Mouse (Mus musculus) hindbrain, embryonic 15.5 days (tissue): ENCODE measurements around the gene Akirin2. TPM values are rescaled to one million over a fixed set of nuclear protein-coding genes. Genes with fewer than 3 reads are reported as not detected.
"Not testable (repeated sequence)": the region's sequence is repeated elsewhere in the genome, so short reads cannot be mapped to it uniquely, and the experiment has no call there.

Experiments used
- ATAC-seq: fragments of 200-750 bp; cut with Nextera tagmentation; 2 replicates; pipeline ENCODE4 v1.8.0; 2017; ENCODE audit warnings: low read depth, moderate number of reproducible peaks, moderate TSS enrichment; ENCODE audit not compliant: low FRiP score
- H3K27ac ChIP-seq: fragments of 300-500 bp; sonication (generic); replicated peaks from 2 replicates; pipeline ENCODE4 v1.5.1; 2015; ENCODE audit warnings: mild to moderate bottlenecking, inconsistent platforms
- H3K27me3 ChIP-seq: fragments of 300-500 bp; sonication (generic); 2 replicates; pipeline ENCODE4 v1.6.1; 2015; ENCODE audit warnings: control low read depth, inconsistent platforms
- H3K36me3 ChIP-seq: fragments of 300-500 bp; sonication (generic); 2 replicates; pipeline ENCODE4 v1.6.1; 2015; ENCODE audit warnings: control low read depth, inconsistent platforms
- H3K4me1 ChIP-seq: fragments of 300-500 bp; sonication (generic); replicated peaks from 2 replicates; pipeline ENCODE4 v1.6.1; 2015; ENCODE audit warnings: control low read depth, inconsistent platforms
- H3K4me2 ChIP-seq: fragments of 300-500 bp; sonication (generic); 2 replicates; pipeline ENCODE4 v1.6.1; 2015; ENCODE audit warnings: moderate library complexity, mild to moderate bottlenecking, inconsistent platforms
- H3K4me3 ChIP-seq: fragments of 300-500 bp; sonication (generic); 2 replicates; pipeline ENCODE4 v1.5.1; 2015; ENCODE audit warnings: mild to moderate bottlenecking, inconsistent platforms
- H3K9ac ChIP-seq: fragments of 300-500 bp; sonication (generic); 2 replicates; pipeline ENCODE4 v1.6.1; 2015; ENCODE audit warnings: inconsistent platforms
- H3K9me3 ChIP-seq: fragments of 300-500 bp; sonication (generic); 2 replicates; pipeline ENCODE4 v1.6.1; 2016; ENCODE audit warnings: control low read depth, inconsistent platforms
- WGBS: fragments of 180-500 bp; shearing (Covaris S2); methylation state at CpG from one replicate; pipeline ENCODE4 v1.1.7; 2015; 5-methylcytosine and 5-hydroxymethylcytosine counted together
- polyA plus RNA-seq: library from polyadenylated mRNA; unstranded; fragments of >200 nt; fragmentation: Nextera tagmentation; extraction: Ambion mirVana; gene quantifications from 2 replicates; pipeline ENCODE4 v1.2.1, GENCODE M21; 2015

Akirin2 gene
- polyA plus RNA-seq, 1 experiment from 2014 or later: 94.8 TPM

DNA sequence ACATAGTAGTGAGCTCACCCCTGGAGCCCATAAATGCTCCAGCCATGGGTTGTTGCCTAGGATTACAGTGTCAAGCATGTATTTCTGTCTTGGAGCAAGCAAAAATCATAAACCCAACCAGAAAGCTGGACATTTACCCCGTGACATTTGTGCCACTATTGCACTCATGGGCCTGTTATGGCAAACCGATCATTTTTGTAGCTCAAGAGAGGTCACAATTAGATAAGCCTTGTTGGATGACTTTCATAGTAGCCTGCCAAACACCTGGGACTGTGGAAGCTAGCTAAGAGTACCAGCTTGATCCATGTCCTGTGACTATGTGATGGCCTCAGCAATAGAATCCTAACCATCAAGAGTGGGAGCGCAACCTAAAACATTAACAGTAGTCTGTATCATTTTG, 4.9 kb downstream of the Akirin2 start:
- Histone ChIP-seq H3K36me3 (no peaks in the 10 kb centered on the region), H3K27ac (no peak overlapping the region), H3K27me3 (no peaks in the 10 kb centered on the region), H3K9me3 (no peaks in the 10 kb centered on the region), H3K4me2 (no peak overlapping the region), H3K9ac (no peak overlapping the region), H3K4me1 (peaks cover 54% of the 10 kb centered on the region), H3K4me3 (no peak overlapping the region)
- 90% methylated on average over 3 of the region's 3 CpGs for WGBS
- ATAC-seq: no peak

DNA sequence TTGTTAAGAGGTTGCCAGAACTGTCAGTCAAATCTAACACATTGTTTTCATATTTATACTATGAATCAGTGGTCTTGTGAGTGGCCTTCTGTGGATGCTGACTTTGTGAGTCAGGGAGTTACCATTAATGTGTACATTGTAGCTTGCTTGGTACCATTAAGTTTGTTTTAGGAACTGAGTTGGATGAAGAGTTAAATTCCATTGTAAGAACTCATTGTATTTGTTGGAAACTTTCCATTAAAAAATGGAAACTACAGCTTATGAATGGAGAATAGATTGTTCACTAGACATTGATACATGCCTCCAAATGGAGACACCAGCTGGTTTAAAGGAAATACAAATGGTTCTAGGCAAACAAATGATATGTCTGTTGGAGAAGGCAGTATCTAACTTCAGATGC, 5.4 kb downstream of the Akirin2 start:
- peaks cover 54% of the 10 kb centered on the region for H3K4me1 ChIP-seq
- no peaks in the 10 kb centered on the region for H3K9me3 ChIP-seq
- no peak overlapping the region for H3K4me2 ChIP-seq
- H3K4me3 ChIP-seq: no peak overlapping the region
- no peak overlapping the region for H3K9ac ChIP-seq
- ATAC-seq: no peak
- no peak overlapping the region for H3K27ac ChIP-seq
- H3K36me3 ChIP-seq: no peaks in the 10 kb centered on the region
- H3K27me3 ChIP-seq: no peaks in the 10 kb centered on the region

DNA sequence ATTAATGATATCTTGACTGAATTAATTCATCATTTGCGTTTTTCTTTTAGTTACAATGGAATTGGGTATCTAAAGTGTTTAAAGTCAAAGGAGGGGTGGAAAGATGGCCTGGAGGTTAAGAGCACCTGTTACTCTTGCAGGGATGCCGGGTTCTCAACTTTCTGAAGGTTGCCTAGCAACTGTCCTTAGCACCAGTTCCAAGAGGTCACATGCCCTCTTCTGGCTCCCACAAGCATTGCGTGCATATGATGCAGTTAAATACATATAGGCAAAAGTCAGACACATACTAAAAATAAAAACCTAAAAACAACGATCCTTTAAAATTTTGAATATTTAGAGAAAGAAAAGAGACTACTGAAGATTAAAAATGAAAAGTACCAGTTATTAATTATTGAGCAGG, 10.2 kb downstream of the Akirin2 start:
- Histone ChIP-seq H3K27me3 (no peaks in the 10 kb centered on the region), H3K9ac (no peak overlapping the region), H3K4me3 (no peak overlapping the region), H3K4me1 (peaks cover 25% of the 10 kb centered on the region), H3K36me3 (peaks cover 20% of the 10 kb centered on the region), H3K9me3 (no peaks in the 10 kb centered on the region), H3K27ac (no peak overlapping the region), H3K4me2 (no peak overlapping the region)
- no peak for ATAC-seq
- 46% methylated on average over 4 of the region's 4 CpGs for WGBS

DNA sequence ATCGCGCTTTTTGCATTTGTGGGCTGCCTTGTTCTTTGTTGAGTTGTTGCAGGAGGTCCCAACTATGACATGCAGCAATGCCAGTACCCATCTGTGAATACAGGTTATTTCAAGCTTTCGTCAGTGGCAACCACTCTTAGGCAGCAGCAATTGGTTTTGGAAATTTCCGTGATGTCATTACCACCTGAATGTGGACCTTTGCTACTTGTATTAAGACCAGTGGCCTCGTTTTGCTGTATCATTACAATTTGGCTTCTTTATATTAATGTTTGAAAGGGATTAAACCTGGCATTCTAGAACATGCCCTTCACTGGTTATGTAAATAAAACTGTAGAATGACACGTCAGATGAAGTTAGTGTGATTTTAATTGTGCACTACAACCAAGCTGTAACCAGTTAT, 15.5 kb downstream of the Akirin2 start:
- Histone ChIP-seq H3K4me3 (no peak overlapping the region), H3K27ac (no peak overlapping the region), H3K4me1 (0 out of 2 replicates have a peak, but pooled peaks cover 3% of the 10 kb centered on the region), H3K27me3 (no peaks in the 10 kb centered on the region), H3K9ac (no peak overlapping the region), H3K36me3 (peaks cover 56% of the 10 kb centered on the region), H3K4me2 (no peak overlapping the region), H3K9me3 (no peaks in the 10 kb centered on the region)
- WGBS: 89% methylated on average over 6 of the region's 6 CpGs
- no peak for ATAC-seq

DNA sequence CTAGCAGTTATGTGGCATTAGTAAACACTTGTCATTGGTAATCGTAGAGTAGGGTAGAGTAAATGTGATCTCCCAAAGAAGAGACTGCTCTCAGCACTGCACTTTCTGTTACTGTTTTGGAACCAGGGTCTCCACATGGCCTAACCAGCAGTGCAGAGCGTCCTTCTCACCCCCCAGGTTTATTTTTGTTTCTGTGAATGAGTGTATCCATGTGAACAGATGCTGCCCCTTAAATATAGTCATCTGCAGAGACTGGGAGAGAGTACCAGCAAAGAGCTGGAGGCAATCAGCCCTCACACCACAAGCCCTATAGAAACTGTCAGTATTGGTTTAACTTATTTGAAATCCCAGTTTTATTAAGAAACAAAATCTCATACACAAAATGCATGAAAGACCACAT, 22.1 kb downstream of the Akirin2 start:
- Histone ChIP-seq H3K4me2 (no peak overlapping the region), H3K36me3 (peaks cover 82% of the 10 kb centered on the region), H3K9ac (no peak overlapping the region), H3K27me3 (no peaks in the 10 kb centered on the region), H3K4me3 (no peak overlapping the region), H3K4me1 (no peaks in the 10 kb centered on the region), H3K9me3 (no peaks in the 10 kb centered on the region), H3K27ac (no peak overlapping the region)
- 84% methylated on average over 2 of the region's 2 CpGs for WGBS
- no peak for ATAC-seq

DNA sequence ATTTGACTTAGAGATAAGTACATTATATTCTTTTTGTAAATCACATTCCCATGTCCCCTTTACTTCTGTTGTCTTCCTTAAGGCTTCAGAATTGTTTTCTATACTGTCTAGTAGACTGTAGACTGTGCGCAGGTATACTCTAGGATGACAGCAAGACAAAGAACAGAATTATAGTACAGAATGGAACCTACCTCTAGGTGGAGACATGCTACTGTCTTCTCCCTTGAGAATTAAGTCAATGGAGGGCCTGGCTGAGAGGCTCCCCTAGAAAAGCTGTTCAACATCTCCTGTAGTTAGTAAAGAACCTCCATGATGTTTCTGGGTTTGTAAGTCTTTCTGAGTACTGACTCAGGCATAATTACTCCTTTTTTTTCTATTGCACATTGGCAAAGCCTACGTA, 26.3 kb downstream of the Akirin2 start:
- 93% methylated on average over 2 of the region's 2 CpGs for WGBS
- Histone ChIP-seq H3K27ac (no peak overlapping the region), H3K9ac (no peak overlapping the region), H3K36me3 (peaks cover 73% of the 10 kb centered on the region), H3K27me3 (no peaks in the 10 kb centered on the region), H3K9me3 (no peaks in the 10 kb centered on the region), H3K4me1 (no peaks in the 10 kb centered on the region), H3K4me3 (no peak overlapping the region), H3K4me2 (no peak overlapping the region)
- ATAC-seq: no peak

DNA sequence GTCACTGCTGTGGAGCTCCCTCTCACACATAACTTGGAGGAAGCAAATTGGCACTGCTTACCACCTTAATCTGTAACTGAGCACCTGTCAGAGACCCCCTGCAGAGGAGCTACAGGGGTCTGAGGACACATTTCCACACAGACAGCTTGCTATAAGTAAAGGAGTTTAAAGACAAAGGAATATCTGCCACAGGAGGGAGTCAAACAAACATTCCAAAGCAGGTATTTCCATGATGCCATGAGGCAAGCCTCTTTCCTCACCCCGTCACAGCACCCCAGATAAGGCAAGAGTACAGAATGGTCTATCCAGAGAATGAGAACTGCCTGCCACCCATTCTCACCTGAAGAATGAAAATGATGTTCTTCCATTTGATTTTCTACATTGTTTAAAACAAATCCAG, 28.5 kb downstream of the Akirin2 start:
- H3K27me3 ChIP-seq: no peaks in the 10 kb centered on the region
- no peak overlapping the region for H3K27ac ChIP-seq
- H3K9ac ChIP-seq: no peak overlapping the region
- ATAC-seq: no peak
- peaks cover 77% of the 10 kb centered on the region for H3K36me3 ChIP-seq
- H3K4me3 ChIP-seq: no peak overlapping the region
- 100% methylated on average over 1 of the region's 1 CpGs for WGBS
- no peaks in the 10 kb centered on the region for H3K4me1 ChIP-seq
- H3K4me2 ChIP-seq: no peak overlapping the region
- H3K9me3 ChIP-seq: no peaks in the 10 kb centered on the region

DNA sequence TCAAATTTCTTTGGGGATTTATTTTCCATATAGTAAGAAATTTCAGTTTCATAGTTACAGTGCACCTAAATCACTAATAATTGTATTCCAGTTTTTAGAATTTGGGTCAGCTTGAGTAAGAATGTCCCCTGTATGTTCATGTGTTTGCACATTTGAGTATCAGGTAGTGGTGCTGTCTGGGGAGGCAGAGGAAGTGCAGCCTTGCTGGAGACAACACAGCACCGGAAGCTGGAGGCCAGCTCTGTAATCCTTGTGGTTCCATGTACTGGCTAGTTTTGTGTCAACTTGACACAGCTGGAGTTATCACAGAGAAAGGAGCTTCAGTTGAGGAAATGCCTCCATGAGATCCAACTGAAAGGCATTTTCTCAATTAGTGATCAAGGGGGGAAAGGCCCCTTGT, 30.8 kb downstream of the Akirin2 start:
- not testable (repeated sequence) for H3K4me1 ChIP-seq, H3K4me3 ChIP-seq, H3K27ac ChIP-seq, H3K27me3 ChIP-seq, H3K4me2 ChIP-seq, H3K9me3 ChIP-seq, ATAC-seq, H3K9ac ChIP-seq
- WGBS: 95% methylated on average over 1 of the region's 1 CpGs
- H3K36me3 ChIP-seq: peaks cover 63% of the 10 kb centered on the region

DNA sequence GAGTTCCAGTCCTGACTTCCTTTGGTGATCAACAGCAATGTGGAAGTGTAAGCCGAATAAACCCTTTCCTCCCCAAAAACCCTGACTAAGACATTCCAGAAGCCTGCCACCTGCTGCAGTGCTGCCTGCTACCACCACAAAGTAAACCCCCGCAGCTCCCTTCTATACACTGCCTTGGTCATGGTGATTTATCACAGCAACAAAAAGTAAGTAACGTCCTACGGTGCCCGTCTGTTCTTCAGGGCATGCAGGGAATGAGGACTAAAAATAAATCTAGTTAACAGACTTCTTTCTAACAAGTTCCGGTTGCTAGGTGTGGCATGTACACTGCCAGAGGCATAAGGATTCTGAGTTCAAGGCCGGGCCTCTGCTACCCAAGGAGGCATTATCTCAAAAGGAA, 31.3 kb downstream of the Akirin2 start:
- H3K4me3 ChIP-seq: no peak overlapping the region
- peaks cover 58% of the 10 kb centered on the region for H3K36me3 ChIP-seq
- no peaks in the 10 kb centered on the region for H3K4me1 ChIP-seq
- no peak overlapping the region for H3K4me2 ChIP-seq
- no peak for ATAC-seq
- no peaks in the 10 kb centered on the region for H3K27me3 ChIP-seq
- no peak overlapping the region for H3K27ac ChIP-seq
- no peaks in the 10 kb centered on the region for H3K9me3 ChIP-seq
- H3K9ac ChIP-seq: no peak overlapping the region
- WGBS: 47% methylated on average over 7 of the region's 7 CpGs

DNA sequence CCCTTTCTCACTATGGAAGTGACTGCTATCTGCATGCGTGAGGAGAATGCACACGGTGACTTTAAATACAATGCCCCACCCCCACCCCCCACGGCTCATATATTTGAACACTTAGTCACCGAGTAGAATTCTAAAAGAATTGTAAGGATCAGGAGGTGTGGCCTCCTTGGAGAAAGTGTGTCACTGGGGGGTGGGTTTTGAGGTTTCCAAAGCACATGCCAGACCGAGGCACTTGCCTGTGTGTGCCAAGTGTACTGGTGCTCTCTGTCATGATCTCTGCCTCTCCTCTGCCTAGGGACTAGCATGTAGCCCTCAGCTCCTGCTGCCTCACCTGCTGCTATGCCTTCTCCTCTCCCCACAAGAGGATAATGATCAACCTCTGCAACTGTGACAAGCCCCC, 31.7 kb downstream of the Akirin2 start:
- Histone ChIP-seq H3K4me2 (no peak overlapping the region), H3K9ac (no peak overlapping the region), H3K4me3 (no peak overlapping the region), H3K27me3 (no peaks in the 10 kb centered on the region), H3K36me3 (peaks cover 54% of the 10 kb centered on the region), H3K9me3 (no peaks in the 10 kb centered on the region), H3K4me1 (no peaks in the 10 kb centered on the region), H3K27ac (no peak overlapping the region)
- WGBS: 57% methylated on average over 5 of the region's 5 CpGs
- ATAC-seq: peak; percentile 19; the same call in 1 of the 2 replicates

DNA sequence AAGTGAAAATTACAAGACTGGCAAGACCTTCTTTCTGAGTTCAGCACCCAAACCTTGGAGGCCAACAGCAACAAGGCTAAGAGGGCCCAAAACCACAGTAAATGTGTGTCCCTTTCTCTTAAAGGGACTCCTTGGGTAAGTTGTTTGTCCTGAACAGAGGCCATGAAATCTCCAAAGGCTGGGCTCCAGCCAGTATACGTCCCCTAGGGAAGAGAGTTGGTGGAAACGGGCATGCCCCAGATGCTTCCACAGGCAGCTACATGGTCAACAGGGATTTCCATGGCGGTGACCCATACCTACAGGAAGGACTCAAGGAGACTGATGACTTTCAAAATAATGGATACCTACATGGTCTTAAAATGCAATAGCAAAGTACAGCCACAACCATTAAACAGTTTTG, 32.7 kb downstream of the Akirin2 start:
- no peaks in the 10 kb centered on the region for H3K4me1 ChIP-seq
- H3K36me3 ChIP-seq: peaks cover 46% of the 10 kb centered on the region
- H3K4me3 ChIP-seq: no peak overlapping the region
- no peak overlapping the region for H3K27ac ChIP-seq
- ATAC-seq: no peak
- H3K4me2 ChIP-seq: no peak overlapping the region
- no peaks in the 10 kb centered on the region for H3K9me3 ChIP-seq
- WGBS: 90% methylated on average over 3 of the region's 3 CpGs
- H3K27me3 ChIP-seq: no peaks in the 10 kb centered on the region
- H3K9ac ChIP-seq: no peak overlapping the region

DNA sequence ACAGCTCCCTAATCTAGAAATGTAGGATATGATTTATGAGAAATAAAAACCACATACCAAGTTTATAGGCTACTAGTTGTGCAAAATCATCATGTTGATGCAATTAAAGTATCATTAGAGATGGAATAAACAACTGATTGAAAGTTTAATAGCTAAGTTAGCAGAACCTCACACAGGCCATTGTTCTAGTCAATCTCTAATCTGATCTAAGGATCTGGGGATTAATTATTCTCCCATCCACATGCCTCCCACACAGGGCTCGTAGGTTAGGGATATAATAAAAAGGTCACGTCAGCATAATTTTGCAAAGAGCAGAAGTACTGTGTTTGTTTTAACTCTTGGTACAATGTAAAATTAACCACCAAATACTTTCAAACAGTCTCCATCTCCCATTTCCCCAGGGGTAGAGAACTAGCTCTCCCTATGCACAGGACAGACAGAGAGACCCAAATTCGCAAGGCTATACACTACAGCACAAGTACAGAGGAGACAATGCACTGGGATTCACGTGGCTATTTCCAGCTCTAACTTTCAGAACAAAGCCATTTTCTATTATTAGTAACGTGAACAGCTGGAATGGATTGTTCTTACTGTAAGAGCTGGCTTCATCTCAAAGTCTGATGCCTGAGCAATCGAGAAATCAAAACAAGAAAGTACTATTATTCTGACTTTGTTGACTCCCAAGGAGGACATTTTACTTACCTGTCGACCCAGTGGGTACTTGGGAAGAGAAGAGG, 34.3 kb downstream of the Akirin2 start:
- Histone ChIP-seq H3K36me3 (peaks cover 40% of the 10 kb centered on the region), H3K9me3 (no peaks in the 10 kb centered on the region), H3K4me1 (no peaks in the 10 kb centered on the region), H3K27ac (no peak overlapping the region), H3K27me3 (no peaks in the 10 kb centered on the region), H3K4me2 (no peak overlapping the region), H3K4me3 (no peak overlapping the region), H3K9ac (no peak overlapping the region)
- 82% methylated on average over 7 of the region's 7 CpGs for WGBS
- ATAC-seq: no peak

DNA sequence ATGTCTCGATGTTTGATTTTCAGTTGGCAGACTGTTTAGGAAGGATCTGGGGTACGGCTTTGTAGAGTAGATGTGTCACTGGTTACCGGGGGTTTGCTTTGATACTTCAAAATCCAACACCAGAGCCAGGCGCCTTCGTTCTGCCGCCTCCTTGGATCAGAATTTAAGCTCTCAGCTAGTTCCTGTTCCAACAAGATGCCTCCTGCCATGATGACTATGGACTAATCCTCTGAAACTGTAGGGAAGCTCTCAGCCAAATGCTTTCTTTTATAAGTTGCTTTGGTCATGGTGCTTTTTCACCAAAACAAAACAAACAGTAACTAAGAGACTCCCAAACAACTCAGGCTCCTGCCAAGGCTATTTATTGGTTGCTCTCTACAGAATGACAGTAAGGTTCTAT, 52.4 kb downstream of the Akirin2 start:
- Histone ChIP-seq H3K9ac (no peak overlapping the region), H3K27me3 (no peaks in the 10 kb centered on the region), H3K4me3 (no peak overlapping the region), H3K4me2 (no peak overlapping the region), H3K36me3 (peaks cover 56% of the 10 kb centered on the region), H3K4me1 (no peaks in the 10 kb centered on the region), H3K9me3 (no peaks in the 10 kb centered on the region), H3K27ac (no peak overlapping the region)
- 77% methylated on average over 6 of the region's 6 CpGs for WGBS
- ATAC-seq: no peak
